Mouse (Mus musculus) granulocyte monocyte progenitor cell, adult 5-6 weeks (primary cell): Measurements from ENCODE around the gene 1700067K01Rik. TPM values are rescaled to one million over a fixed set of nuclear protein-coding genes. Genes with fewer than 3 reads are reported as not detected.

ENCODE experiments used
- ATAC-seq: replicated peaks from 2 replicates; pipeline ENCODE4 v1.8.0; 2016; ENCODE audit warnings: mild to moderate bottlenecking, moderate TSS enrichment, inconsistent platforms; ENCODE audit not compliant: poor library complexity, severe bottlenecking
- total RNA-seq, 2 experiments: library from RNA; stranded (forward) in 1 of 2; stranded (reverse) in 1 of 2; fragments of 200-712, 200-1000 nt in 1 of 2; fragments of >200 nt in 1 of 2; fragmentation: Nextera tagmentation in 1 of 2; gene quantifications; 2 replicates each; pipeline ENCODE4 v1.2.3; 2014 to 2017

The 1700067K01Rik gene
- total RNA-seq, 2 experiments from 2014 or later: not detected

- ATAC-seq: no peak
Observed at GRCm38 (mm10) chr8:84044103-84044502, 42.8 kb downstream of the 1700067K01Rik start.

GRCm38 (mm10) chr8:84044900-84045299, 43.6 kb downstream of the 1700067K01Rik start, which contains the start of gene Rln3:
Rln3 (minus strand) TSS chr8:84045000.
- no peak for ATAC-seq

- ATAC-seq: no peak
Observed at GRCm38 (mm10) chr8:84046505-84046904, 45.2 kb downstream of the 1700067K01Rik start.

GRCm38 (mm10) chr8:84048171-84048570, 46.9 kb downstream of the 1700067K01Rik start:
- ATAC-seq: no peak

GRCm38 (mm10) chr8:84052746-84053145, 51.4 kb downstream of the 1700067K01Rik start:
- ATAC-seq: no peak

- ATAC-seq: no peak
Observed at GRCm38 (mm10) chr8:84053229-84053628, 51.9 kb downstream of the 1700067K01Rik start.

Other genes with a start within 250 kb of the 1700067K01Rik start
- 1.4 and 2.4 TPM in 2 replicates for gene Adgrl1, start 101.4 kb upstream of the 1700067K01Rik start, total RNA-seq (2014; fragmentation: Nextera tagmentation)
- gene Adgrl1, start 101.4 kb upstream of the 1700067K01Rik start, total RNA-seq (2017): 2.4 and 3.6 TPM in 2 replicates
- gene Gm10644, start 46.3 kb upstream of the 1700067K01Rik start, total RNA-seq (2014; fragmentation: Nextera tagmentation): not detected in 2 replicates
- not detected in 2 replicates for gene Gm10644, start 46.3 kb upstream of the 1700067K01Rik start, total RNA-seq (2017)
- 36.8 and 53.8 TPM in 2 replicates for gene Asf1b, start 46.0 kb upstream of the 1700067K01Rik start, total RNA-seq (2014; fragmentation: Nextera tagmentation)
- 29.8 and 33.2 TPM in 2 replicates for gene Asf1b, start 46.0 kb upstream of the 1700067K01Rik start, total RNA-seq (2017)
- 36.4 and 39.3 TPM in 2 replicates for gene Prkaca, start 28.5 kb upstream of the 1700067K01Rik start, total RNA-seq (2014; fragmentation: Nextera tagmentation)
- gene Prkaca, start 28.5 kb upstream of the 1700067K01Rik start, total RNA-seq (2017): 18.2 and 20.3 TPM in 2 replicates
- 58.8 and 66.1 TPM in 2 replicates for gene Samd1, start 3.8 kb upstream of the 1700067K01Rik start, total RNA-seq (2014; fragmentation: Nextera tagmentation)
- gene Samd1, start 3.8 kb upstream of the 1700067K01Rik start, total RNA-seq (2017): 37.5 and 60.0 TPM in 2 replicates
- not detected in 2 replicates for gene 2210011C24Rik, start 10.7 kb downstream of the 1700067K01Rik start, total RNA-seq (2014; fragmentation: Nextera tagmentation)
- gene 2210011C24Rik, start 10.7 kb downstream of the 1700067K01Rik start, total RNA-seq (2017): not detected in 2 replicates
- gene Palm3, start 20.0 kb downstream of the 1700067K01Rik start, total RNA-seq (2014; fragmentation: Nextera tagmentation): not detected in 2 replicates
- not detected in 2 replicates for gene Palm3, start 20.0 kb downstream of the 1700067K01Rik start, total RNA-seq (2017)
- gene Il27ra, start 41.1 kb downstream of the 1700067K01Rik start, total RNA-seq (2014; fragmentation: Nextera tagmentation): 0.88 and 0.90 TPM in 2 replicates
- 1.4 and 1.9 TPM in 2 replicates for gene Il27ra, start 41.1 kb downstream of the 1700067K01Rik start, total RNA-seq (2017)
- gene Rln3, start 43.5 kb downstream of the 1700067K01Rik start, total RNA-seq (2014; fragmentation: Nextera tagmentation): not detected in 2 replicates
- gene Rln3, start 43.5 kb downstream of the 1700067K01Rik start, total RNA-seq (2017): not detected in 2 replicates
- gene Gm10643, start 63.6 kb downstream of the 1700067K01Rik start, total RNA-seq (2014; fragmentation: Nextera tagmentation): 0.90 and 1.5 TPM in 2 replicates
- gene Gm10643, start 63.6 kb downstream of the 1700067K01Rik start, total RNA-seq (2017): 0.34 and 1.8 TPM in 2 replicates
- 6.9 and 13.6 TPM in 2 replicates for gene Rfx1, start 65.3 kb downstream of the 1700067K01Rik start, total RNA-seq (2014; fragmentation: Nextera tagmentation)
- gene Rfx1, start 65.3 kb downstream of the 1700067K01Rik start, total RNA-seq (2017): 3.1 and 4.3 TPM in 2 replicates
- gene Dcaf15, start 103.3 kb downstream of the 1700067K01Rik start, total RNA-seq (2014; fragmentation: Nextera tagmentation): 19.9 and 23.9 TPM in 2 replicates
- gene Dcaf15, start 103.3 kb downstream of the 1700067K01Rik start, total RNA-seq (2017): 15.2 and 16.9 TPM in 2 replicates
- gene Podnl1, start 124.5 kb downstream of the 1700067K01Rik start, total RNA-seq (2014; fragmentation: Nextera tagmentation): 0.41 TPM in 1 of 2 replicates, not detected in the other
- 0.26 TPM in 1 of 2 replicates, not detected in the other for gene Podnl1, start 124.5 kb downstream of the 1700067K01Rik start, total RNA-seq (2017)
- gene Cc2d1a, start 146.4 kb downstream of the 1700067K01Rik start, total RNA-seq (2014; fragmentation: Nextera tagmentation): 11.8 and 13.5 TPM in 2 replicates
- 4.2 and 9.0 TPM in 2 replicates for gene Cc2d1a, start 146.4 kb downstream of the 1700067K01Rik start, total RNA-seq (2017)
- gene 4930432K21Rik, start 146.5 kb downstream of the 1700067K01Rik start, total RNA-seq (2014; fragmentation: Nextera tagmentation): 1.2 TPM in 1 of 2 replicates, not detected in the other
- gene 4930432K21Rik, start 146.5 kb downstream of the 1700067K01Rik start, total RNA-seq (2017): 1.2 and 1.8 TPM in 2 replicates
- gene Nanos3, start 183.7 kb downstream of the 1700067K01Rik start, total RNA-seq (2014; fragmentation: Nextera tagmentation): 3.5 and 9.6 TPM in 2 replicates
- gene Nanos3, start 183.7 kb downstream of the 1700067K01Rik start, total RNA-seq (2017): not detected in 2 replicates
- 4.6 and 8.1 TPM in 2 replicates for gene Zswim4, start 235.6 kb downstream of the 1700067K01Rik start, total RNA-seq (2014; fragmentation: Nextera tagmentation)
- 4.5 and 4.8 TPM in 2 replicates for gene Zswim4, start 235.6 kb downstream of the 1700067K01Rik start, total RNA-seq (2017)
- 145 and 151 TPM in 2 replicates for gene D8Ertd738e, start 248.2 kb downstream of the 1700067K01Rik start, total RNA-seq (2014; fragmentation: Nextera tagmentation)
- 66.2 and 88.3 TPM in 2 replicates for gene D8Ertd738e, start 248.2 kb downstream of the 1700067K01Rik start, total RNA-seq (2017)